Mouse (Mus musculus): ENCODE results near the gene Acvr1b. TPM values are rescaled to one million over a fixed set of nuclear protein-coding genes. Genes with fewer than 3 reads are reported as not detected.
A peak's percentile ranks its signal among the peaks of the same experiment; 100 is the strongest.

Acvr1b gene
- polyA plus RNA-seq, 1 experiment from 2014 or later: 8.9 TPM

- peaks cover 24% of the 10 kb centered on the region for H3K4me1 ChIP-seq (ENCODE audit: control insufficient read depth, insufficient read depth, low read length)
- WGBS (ENCODE audit: insufficient replicate concordance): 3% methylated on average over 28 of the region's 28 CpGs
- H3K4me2 ChIP-seq: peak overlapping the region; percentile 72
- peak overlapping the region; percentile 61; the same call in 1 of the 2 replicates for H3K9ac ChIP-seq (ENCODE audit: low read depth, low read length)
- no peak overlapping the region for H3K27ac ChIP-seq (ENCODE audit: low read depth, low read length)
- peak overlapping the region; percentile 33 for H3K4me3 ChIP-seq (ENCODE audit: low read depth, low read length)
- H3K9me3 ChIP-seq (replicated peaks; ENCODE audit: control insufficient read depth, low read length): no peaks in the 10 kb centered on the region
- ATAC-seq (replicated peaks; ENCODE audit: insufficient number of reproducible peaks, low FRiP score, low TSS enrichment): no peak; the same call in 1 of the 2 replicates
- H3K27me3 ChIP-seq (ENCODE audit: control insufficient read depth, insufficient read depth, low read length): 0 out of 2 replicates have a peak, but pooled peaks cover 4% of the 10 kb centered on the region
- no peaks in the 10 kb centered on the region for H3K36me3 ChIP-seq (ENCODE audit: control insufficient read depth, insufficient read depth, low read length)
These were observed 65.1 kb downstream of the Acvr1b start for GRCm38 (mm10) chr15:101238885-101239511.

DNA sequence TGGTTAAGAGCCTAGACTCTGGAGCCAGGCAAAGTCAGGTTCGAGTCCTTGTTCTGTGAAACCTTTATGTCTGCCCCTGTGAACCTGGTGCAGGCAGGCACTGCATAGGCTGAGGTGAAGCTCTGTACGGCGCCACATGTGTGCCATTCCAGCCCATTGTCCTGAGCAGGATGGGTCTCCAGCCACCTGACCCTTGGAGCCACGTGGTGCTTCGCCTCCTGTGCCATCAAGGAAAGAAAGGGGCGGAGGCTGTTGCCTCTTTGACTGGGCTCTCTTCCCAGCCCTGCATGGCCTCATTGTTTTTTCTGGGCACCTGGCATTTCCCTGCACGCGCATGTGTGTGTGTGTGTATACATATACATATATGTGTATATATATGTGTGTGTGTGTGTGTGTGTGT lies 66.0 kb downstream of the Acvr1b start:
- Histone ChIP-seq H3K4me1 (ENCODE audit: control insufficient read depth, insufficient read depth, low read length) (peaks cover 24% of the 10 kb centered on the region), H3K27ac (ENCODE audit: low read depth, low read length) (no peak overlapping the region), H3K4me3 (ENCODE audit: low read depth, low read length) (no peak overlapping the region), H3K9ac (ENCODE audit: low read depth, low read length) (no peak overlapping the region), H3K36me3 (ENCODE audit: control insufficient read depth, insufficient read depth, low read length) (no peaks in the 10 kb centered on the region), H3K27me3 (ENCODE audit: control insufficient read depth, insufficient read depth, low read length) (0 out of 2 replicates have a peak, but pooled peaks cover 4% of the 10 kb centered on the region), H3K9me3 (replicated peaks; ENCODE audit: control insufficient read depth, low read length) (no peaks in the 10 kb centered on the region), H3K4me2 (no peak overlapping the region)
- no peak for ATAC-seq (replicated peaks; ENCODE audit: insufficient number of reproducible peaks, low FRiP score, low TSS enrichment)
- 67% methylated on average over 8 of the region's 8 CpGs for WGBS (ENCODE audit: insufficient replicate concordance)

DNA sequence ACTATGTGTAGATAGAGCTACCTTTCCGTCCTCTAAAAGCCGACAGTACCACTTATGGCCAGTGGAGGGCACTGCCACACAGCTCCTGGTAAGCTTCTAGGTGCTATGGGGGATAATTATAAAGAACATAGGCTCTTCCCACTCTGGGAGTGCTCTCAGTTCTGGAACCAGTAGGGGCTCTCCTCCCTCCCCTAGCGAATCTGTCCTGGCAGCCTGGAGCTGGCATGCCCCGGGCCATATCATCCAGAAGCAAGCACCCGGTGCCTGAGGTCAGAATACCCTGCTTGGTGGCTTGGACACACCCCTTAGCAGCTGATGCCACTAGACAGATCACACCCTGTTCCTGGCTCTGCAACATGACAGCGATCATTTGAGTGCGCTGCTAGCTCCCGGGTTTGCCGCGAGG lies 66.9 kb downstream of the Acvr1b start:
- peak overlapping the region; percentile 33 for H3K4me3 ChIP-seq (ENCODE audit: low read depth, low read length)
- no peaks in the 10 kb centered on the region for H3K9me3 ChIP-seq (replicated peaks; ENCODE audit: control insufficient read depth, low read length)
- H3K27me3 ChIP-seq (ENCODE audit: control insufficient read depth, insufficient read depth, low read length): 0 out of 2 replicates have a peak, but pooled peaks cover 4% of the 10 kb centered on the region
- ATAC-seq (replicated peaks; ENCODE audit: insufficient number of reproducible peaks, low FRiP score, low TSS enrichment): peak; percentile 39; the same call in 1 of the 2 replicates
- no peaks in the 10 kb centered on the region for H3K36me3 ChIP-seq (ENCODE audit: control insufficient read depth, insufficient read depth, low read length)
- peaks cover 23% of the 10 kb centered on the region for H3K4me1 ChIP-seq (ENCODE audit: control insufficient read depth, insufficient read depth, low read length)
- peak overlapping the region; percentile 70 for H3K9ac ChIP-seq (ENCODE audit: low read depth, low read length)
- 4% methylated on average over 10 of the region's 10 CpGs for WGBS (ENCODE audit: insufficient replicate concordance)
- H3K27ac ChIP-seq (ENCODE audit: low read depth, low read length): peak overlapping the region; percentile 97
- H3K4me2 ChIP-seq: peak overlapping the region; percentile 61

DNA sequence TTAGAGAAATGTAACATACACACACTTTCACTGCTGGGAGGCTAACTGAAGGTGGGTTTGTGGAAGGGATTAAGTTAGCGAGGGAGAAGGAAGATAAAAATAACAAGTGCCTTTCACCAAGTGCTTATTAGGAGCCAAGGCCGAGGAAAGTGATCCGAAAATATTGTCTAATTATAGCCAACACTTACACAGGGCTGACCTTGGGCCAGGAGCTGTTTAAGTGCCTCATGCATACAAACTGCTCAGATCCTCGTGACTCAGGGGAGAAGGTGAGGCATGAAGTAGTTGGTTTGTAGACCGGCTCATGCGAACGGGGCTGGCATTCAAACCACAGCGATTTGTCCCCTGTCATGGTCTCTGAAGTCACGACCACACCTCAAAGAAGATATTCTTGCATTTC lies 67.4 kb downstream of the Acvr1b start:
- peak overlapping the region; percentile 33 for H3K4me3 ChIP-seq (ENCODE audit: low read depth, low read length)
- H3K27me3 ChIP-seq (ENCODE audit: control insufficient read depth, insufficient read depth, low read length): 0 out of 2 replicates have a peak, but pooled peaks cover 4% of the 10 kb centered on the region
- peak overlapping the region; percentile 61 for H3K4me2 ChIP-seq
- no peak for ATAC-seq (replicated peaks; ENCODE audit: insufficient number of reproducible peaks, low FRiP score, low TSS enrichment)
- no peaks in the 10 kb centered on the region for H3K36me3 ChIP-seq (ENCODE audit: control insufficient read depth, insufficient read depth, low read length)
- peak overlapping the region; percentile 70 for H3K9ac ChIP-seq (ENCODE audit: low read depth, low read length)
- peaks cover 20% of the 10 kb centered on the region for H3K4me1 ChIP-seq (ENCODE audit: control insufficient read depth, insufficient read depth, low read length)
- peak overlapping the region; percentile 97 for H3K27ac ChIP-seq (ENCODE audit: low read depth, low read length)
- H3K9me3 ChIP-seq (replicated peaks; ENCODE audit: control insufficient read depth, low read length): no peaks in the 10 kb centered on the region
- 33% methylated on average over 9 of the region's 9 CpGs for WGBS (ENCODE audit: insufficient replicate concordance)

DNA sequence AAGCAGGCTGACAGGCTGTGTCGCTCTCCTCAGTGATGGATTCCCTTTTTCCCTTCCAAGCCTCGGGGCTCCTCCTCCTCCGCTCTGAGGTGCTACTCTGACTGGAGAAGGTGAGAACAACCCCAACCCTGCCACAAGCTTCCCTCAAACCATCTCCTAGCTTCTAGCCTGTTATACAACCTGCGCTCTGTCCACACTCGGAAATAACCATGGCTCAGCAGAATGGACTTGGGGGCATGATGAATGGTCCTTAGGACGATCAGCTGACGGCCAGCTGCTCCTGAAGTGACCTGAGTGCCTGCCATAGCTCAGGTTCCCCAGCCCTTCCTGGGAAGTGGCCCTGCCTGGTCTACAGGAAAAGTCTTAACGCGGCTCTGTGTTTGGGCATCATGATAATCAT lies 68.0 kb downstream of the Acvr1b start:
- H3K27ac ChIP-seq (ENCODE audit: low read depth, low read length): peak overlapping the region; percentile 97
- no peak overlapping the region for H3K4me3 ChIP-seq (ENCODE audit: low read depth, low read length)
- no peak for ATAC-seq (replicated peaks; ENCODE audit: insufficient number of reproducible peaks, low FRiP score, low TSS enrichment)
- peaks cover 21% of the 10 kb centered on the region for H3K4me1 ChIP-seq (ENCODE audit: control insufficient read depth, insufficient read depth, low read length)
- H3K4me2 ChIP-seq: peak overlapping the region; percentile 61
- 55% methylated on average over 9 of the region's 9 CpGs for WGBS (ENCODE audit: insufficient replicate concordance)
- no peaks in the 10 kb centered on the region for H3K9me3 ChIP-seq (replicated peaks; ENCODE audit: control insufficient read depth, low read length)
- H3K36me3 ChIP-seq (ENCODE audit: control insufficient read depth, insufficient read depth, low read length): no peaks in the 10 kb centered on the region
- 0 out of 2 replicates have a peak, but pooled peaks cover 4% of the 10 kb centered on the region for H3K27me3 ChIP-seq (ENCODE audit: control insufficient read depth, insufficient read depth, low read length)
- H3K9ac ChIP-seq (ENCODE audit: low read depth, low read length): peak overlapping the region; percentile 70

DNA sequence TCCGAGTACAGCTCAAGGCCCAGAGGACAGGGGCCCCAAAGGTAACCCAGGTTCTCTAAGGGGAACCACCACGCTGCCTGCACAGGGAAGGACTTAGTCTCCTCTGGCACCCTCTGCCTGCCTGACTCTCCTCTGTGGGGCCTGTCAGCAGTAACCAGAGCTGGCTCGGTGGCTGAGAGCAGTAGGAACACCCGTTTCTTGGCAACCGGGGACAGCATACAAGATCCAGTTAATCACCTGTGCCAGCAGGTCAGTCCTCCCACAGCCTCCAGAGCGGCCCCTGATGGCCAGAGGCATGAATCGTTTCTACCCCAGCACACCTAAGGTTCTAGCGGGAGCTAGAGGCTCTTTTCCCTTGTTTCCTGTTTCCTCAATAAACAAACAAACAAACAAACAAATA lies 68.8 kb downstream of the Acvr1b start:
- 28% methylated on average over 8 of the region's 8 CpGs for WGBS (ENCODE audit: insufficient replicate concordance)
- Histone ChIP-seq H3K4me2 (no peak overlapping the region), H3K27ac (ENCODE audit: low read depth, low read length) (peak overlapping the region; percentile 97; the same call in 1 of the 2 replicates), H3K36me3 (ENCODE audit: control insufficient read depth, insufficient read depth, low read length) (no peaks in the 10 kb centered on the region), H3K9ac (ENCODE audit: low read depth, low read length) (no peak overlapping the region), H3K4me1 (ENCODE audit: control insufficient read depth, insufficient read depth, low read length) (peaks cover 27% of the 10 kb centered on the region), H3K27me3 (ENCODE audit: control insufficient read depth, insufficient read depth, low read length) (0 out of 2 replicates have a peak, but pooled peaks cover 4% of the 10 kb centered on the region), H3K9me3 (replicated peaks; ENCODE audit: control insufficient read depth, low read length) (no peaks in the 10 kb centered on the region), H3K4me3 (ENCODE audit: low read depth, low read length) (no peak overlapping the region)
- no peak for ATAC-seq (replicated peaks; ENCODE audit: insufficient number of reproducible peaks, low FRiP score, low TSS enrichment)

GRCm38 (mm10) chr15:101244012-101244411 lies 70.1 kb downstream of the Acvr1b start:
- Histone ChIP-seq H3K9me3 (replicated peaks; ENCODE audit: control insufficient read depth, low read length) (no peaks in the 10 kb centered on the region), H3K9ac (ENCODE audit: low read depth, low read length) (no peak overlapping the region), H3K27me3 (ENCODE audit: control insufficient read depth, insufficient read depth, low read length) (no peaks in the 10 kb centered on the region), H3K4me2 (no peak overlapping the region), H3K36me3 (ENCODE audit: control insufficient read depth, insufficient read depth, low read length) (no peaks in the 10 kb centered on the region), H3K27ac (ENCODE audit: low read depth, low read length) (no peak overlapping the region), H3K4me1 (ENCODE audit: control insufficient read depth, insufficient read depth, low read length) (peaks cover 31% of the 10 kb centered on the region), H3K4me3 (ENCODE audit: low read depth, low read length) (no peak overlapping the region)
- ATAC-seq (replicated peaks; ENCODE audit: insufficient number of reproducible peaks, low FRiP score, low TSS enrichment): no peak
- WGBS (ENCODE audit: insufficient replicate concordance): 64% methylated on average over 3 of the region's 3 CpGs

DNA sequence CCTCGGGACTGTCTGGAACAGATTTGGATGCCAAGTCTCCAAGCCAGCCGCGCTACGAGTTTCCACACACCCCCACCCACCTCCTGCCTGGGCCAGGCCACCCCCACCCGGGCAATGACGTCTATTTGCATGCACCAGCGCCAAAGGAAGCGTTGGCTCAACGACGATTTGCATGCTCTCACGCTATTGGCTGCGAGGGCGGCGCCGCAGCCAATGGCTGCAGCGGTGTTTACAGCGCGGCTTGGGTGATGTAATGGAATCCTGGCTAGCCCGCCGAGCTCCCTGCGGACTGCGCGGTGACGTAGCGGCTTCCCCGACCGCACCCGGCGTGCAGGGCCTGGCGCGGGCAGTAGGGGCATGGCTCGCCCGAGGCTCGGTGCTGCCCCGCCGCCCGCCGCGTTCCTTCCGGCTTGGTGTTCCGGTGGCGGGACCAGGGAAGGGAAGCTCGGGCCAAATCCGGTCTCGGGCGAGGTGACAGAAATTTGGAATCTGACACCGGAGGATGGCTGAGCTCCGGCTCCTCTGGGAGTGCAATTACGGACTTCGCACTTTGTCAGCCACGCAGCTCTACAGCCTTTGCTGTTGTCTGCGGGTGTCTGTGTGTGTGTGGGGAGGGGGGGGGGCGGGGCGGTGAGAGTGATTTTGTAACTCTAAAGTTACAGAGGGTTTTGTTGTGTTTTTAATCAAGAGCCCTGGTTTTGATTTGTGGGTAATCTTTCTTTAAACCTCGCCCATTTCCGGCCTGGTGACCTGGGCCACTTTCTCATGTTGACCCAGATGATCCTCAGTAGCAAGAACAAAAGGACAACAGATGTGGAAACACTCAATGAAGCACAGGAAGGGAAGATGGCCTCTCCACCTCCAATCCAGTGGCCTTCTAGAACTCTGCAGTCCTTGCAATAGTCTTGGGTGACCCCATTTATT lies 72.6 kb downstream of the Acvr1b start:
- peaks cover 27% of the 10 kb centered on the region for H3K4me1 ChIP-seq (ENCODE audit: control insufficient read depth, insufficient read depth, low read length)
- no peaks in the 10 kb centered on the region for H3K9me3 ChIP-seq (replicated peaks; ENCODE audit: control insufficient read depth, low read length)
- H3K27me3 ChIP-seq (ENCODE audit: control insufficient read depth, insufficient read depth, low read length): no peaks in the 10 kb centered on the region
- peak; percentile 97 for ATAC-seq (replicated peaks; ENCODE audit: insufficient number of reproducible peaks, low FRiP score, low TSS enrichment)
- no peaks in the 10 kb centered on the region for H3K36me3 ChIP-seq (ENCODE audit: control insufficient read depth, insufficient read depth, low read length)
- H3K9ac ChIP-seq (ENCODE audit: low read depth, low read length): peak overlapping the region; percentile 75
- peak overlapping the region; percentile 89 for H3K27ac ChIP-seq (ENCODE audit: low read depth, low read length)
- H3K4me2 ChIP-seq: peak overlapping the region; percentile 68
- 2% methylated on average over 56 of the region's 56 CpGs for WGBS (ENCODE audit: insufficient replicate concordance)
- peak overlapping the region; percentile 34 for H3K4me3 ChIP-seq (ENCODE audit: low read depth, low read length)
